ENCODE assay signal across 9 mouse cellular contexts in genomic region chr7:134026200-134027019, GRCm38 (mm10).
DNase-seq lines count a peak whose midpoint lies in the region; ATAC-seq lines count a peak whose summit lies in the region.
"Had no signal": no experiment of that assay in that cellular context is flagged by ENCODE, and none has a peak within 500 bp of the region (broad histone marks: within the 10 kb centered on the region; RNA-seq: fewer than 3 reads in every experiment).

No protein-coding gene starts in this region.

- H3K9me3 ChIP-seq in embryonic facial prominence, embryonic 12.5 days, result no peaks in the 10 kb centered on the region
- no peaks in the 10 kb centered on the region for H3K9me3 ChIP-seq in limb, embryonic 10.5 days (replicated peaks)
- H3K9me3 ChIP-seq in midbrain, embryonic 15.5 days, result no peaks in the 10 kb centered on the region

- no peak overlapping the region for H3K4me2 ChIP-seq in embryonic facial prominence, embryonic 12.5 days (replicated peaks)
- no peak overlapping the region for H3K4me2 ChIP-seq in midbrain, embryonic 15.5 days

- peak; percentile 43; the same call in 1 of the 2 replicates for ATAC-seq in cerebellum, adult (ENCODE audit: insufficient number of reproducible peaks, low FRiP score, low TSS enrichment)
- no peak for ATAC-seq in embryonic facial prominence, embryonic 12.5 days (ENCODE audit: insufficient number of reproducible peaks, insufficient read depth, low FRiP score, low TSS enrichment)
- ATAC-seq in midbrain, embryonic 15.5 days (replicated peaks), result no peak

- peak overlapping the region; percentile 47 for H3K27ac ChIP-seq in embryonic facial prominence, embryonic 12.5 days
- H3K27ac ChIP-seq in limb, embryonic 10.5 days, result peak overlapping the region; percentile 21; the same call in 1 of the 2 replicates
- peak overlapping the region; percentile 26; the same call in 1 of the 2 replicates for H3K27ac ChIP-seq in midbrain, embryonic 15.5 days
- H3K27ac ChIP-seq: liver, embryonic 14.5 days had no signal

- WGBS in embryonic facial prominence, embryonic 12.5 days, result 46% methylated on average over 16 of the region's 16 CpGs
- 75% methylated on average over 16 of the region's 16 CpGs for WGBS in limb, embryonic 10.5 days
- 32% methylated on average over 16 of the region's 16 CpGs for WGBS in midbrain, embryonic 15.5 days

- H3K4me1 ChIP-seq in embryonic facial prominence, embryonic 12.5 days, result peaks cover 21% of the 10 kb centered on the region
- H3K4me1 ChIP-seq in limb, embryonic 10.5 days, result peaks cover 18% of the 10 kb centered on the region
- peaks cover 13% of the 10 kb centered on the region for H3K4me1 ChIP-seq in midbrain, embryonic 15.5 days

- no peak overlapping the region for H3K4me3 ChIP-seq in embryonic facial prominence, embryonic 12.5 days
- H3K4me3 ChIP-seq in limb, embryonic 10.5 days, result no peak overlapping the region
- H3K4me3 ChIP-seq in midbrain, embryonic 15.5 days, result no peak overlapping the region

- no peaks in the 10 kb centered on the region for H3K27me3 ChIP-seq in embryonic facial prominence, embryonic 12.5 days
- H3K27me3 ChIP-seq in limb, embryonic 10.5 days (ENCODE audit: low read depth, poor library complexity, severe bottlenecking), result no peaks in the 10 kb centered on the region
- H3K27me3 ChIP-seq in midbrain, embryonic 15.5 days (replicated peaks), result no peaks in the 10 kb centered on the region

- no peaks in the 10 kb centered on the region for H3K36me3 ChIP-seq in embryonic facial prominence, embryonic 12.5 days
- H3K36me3 ChIP-seq in limb, embryonic 10.5 days, result no peaks in the 10 kb centered on the region
- H3K36me3 ChIP-seq in midbrain, embryonic 15.5 days (replicated peaks), result no peaks in the 10 kb centered on the region

- peak; percentile 38 for DNase-seq in heart, adult 8-10 months (ENCODE audit: low spot score)
- DNase-seq in kidney, adult 9 months, result peak; percentile 33
- peak; percentile 33 for DNase-seq in limb, embryonic 10.5 days (ENCODE audit: low spot score)
- peak; percentile 73 for DNase-seq in testis, postnatal 10 days (ENCODE audit: low spot score)
- no peak for DNase-seq in spleen, adult 18-20 months

- no peak overlapping the region for H3K9ac ChIP-seq in embryonic facial prominence, embryonic 12.5 days
- H3K9ac ChIP-seq in midbrain, embryonic 15.5 days, result no peak overlapping the region
- H3K9ac ChIP-seq: liver, embryonic 14.5 days had no signal

Comparison
In these comparisons a context has a peak if more than half of its experiments do, and no peak if none do; other contexts are left out.
1. DNase-seq: peak in heart, adult 8-10 months (single experiment), kidney, adult 9 months (single experiment), limb, embryonic 10.5 days (single experiment) and testis, postnatal 10 days (single experiment); none in spleen, adult 18-20 months (0 of 2).
2. Peak in every context shown above with its lines, with median percentiles within 50 percentile points of each other: H3K27ac ChIP-seq.